Mouse (Mus musculus): ENCODE results near the gene Gm20812. TPM values are rescaled to one million over a fixed set of nuclear protein-coding genes. Genes with fewer than 3 reads are reported as not detected.
"Not testable (repeated sequence)": the region's sequence is repeated elsewhere in the genome, so short reads cannot be mapped to it uniquely, and the experiment has no call there.

Gm20812 gene
- not detected in 2 replicates for polyA plus RNA-seq (2014; fragmentation: Nextera tagmentation; extraction: Ambion mirVana)

GRCm38 (mm10) chrY:12381681-12382080 is at the start of gene Gm20812:
TSS of gene Gm20812 (plus strand) at chrY:12381981.
- not testable (repeated sequence) for H3K9ac ChIP-seq (ENCODE audit: low read length); H3K4me1 ChIP-seq (ENCODE audit: control insufficient read depth, insufficient read depth, low read length); H3K4me3 ChIP-seq (ENCODE audit: low read depth, low read length); H3K9me3 ChIP-seq (ENCODE audit: control insufficient read depth, low read length); ATAC-seq (ENCODE audit: insufficient read depth, low FRiP score, low TSS enrichment); DNase-seq (ENCODE audit: low spot score); H3K27me3 ChIP-seq (ENCODE audit: control insufficient read depth, insufficient read depth, low read length); H3K36me3 ChIP-seq (ENCODE audit: control insufficient read depth, insufficient read depth, low read length); H3K4me2 ChIP-seq (ENCODE audit: low read depth); H3K27ac ChIP-seq (ENCODE audit: low read depth, low read length)
- no CpG with 5 or more reads among the region's 3 CpGs for WGBS

Other genes with a start within 250 kb of the Gm20812 start
- gene Gm29554, start 108.0 kb upstream of the Gm20812 start, polyA plus RNA-seq (2014; fragmentation: Nextera tagmentation; extraction: Ambion mirVana), result not detected in 2 replicates